Mouse (Mus musculus): ENCODE results near the gene Dcbld1.
"Not testable (repeated sequence)": the region's sequence is repeated elsewhere in the genome, so short reads cannot be mapped to it uniquely, and the experiment has no call there.

Dcbld1 gene

GRCm38 (mm10) chr10:52260209-52260608 is 26.8 kb downstream of the Dcbld1 start:
- DNase-seq (ENCODE audit: low read depth, low spot score) = no peak

DNA sequence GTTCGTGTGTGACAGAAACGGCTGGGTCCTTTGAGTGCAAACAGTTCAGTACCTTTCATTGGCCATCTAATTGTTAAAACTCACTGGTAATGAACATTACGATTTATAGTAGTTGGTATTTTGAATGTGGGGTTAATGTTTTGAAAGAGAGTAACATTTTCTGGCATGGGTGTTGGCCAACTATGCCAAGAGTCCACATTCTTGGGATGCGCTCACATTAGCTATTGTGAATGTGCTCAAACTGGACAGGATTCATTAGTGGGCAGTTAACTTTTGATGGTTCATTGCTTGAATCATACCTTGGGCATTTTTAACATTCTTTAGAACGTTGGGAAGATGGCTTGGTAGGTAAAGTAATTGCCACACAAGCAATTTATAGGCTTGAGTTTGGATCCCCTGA is 30.7 kb downstream of the Dcbld1 start:
- DNase-seq (ENCODE audit: low read depth, low spot score) = no peak

DNA sequence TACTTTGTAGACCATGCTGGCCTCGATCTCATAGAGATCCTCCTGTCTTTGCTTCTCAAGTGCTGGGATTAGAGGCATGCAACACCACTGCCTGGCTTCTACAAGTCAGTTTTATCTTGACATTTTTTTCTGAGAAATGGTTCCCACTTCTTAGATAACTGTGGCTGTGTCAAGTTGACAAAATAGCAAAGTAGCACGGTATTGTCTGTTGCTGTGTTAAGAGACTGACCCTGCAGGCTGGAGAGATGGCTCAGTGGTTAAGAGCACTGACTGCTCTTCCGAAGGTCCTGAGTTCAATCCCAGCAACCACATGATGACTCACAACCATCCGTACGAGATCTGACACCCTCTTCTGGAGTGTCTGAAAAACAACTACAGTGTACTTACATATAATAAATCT is 35.5 kb downstream of the Dcbld1 start:
- no peak for DNase-seq (ENCODE audit: low read depth, low spot score)

DNA sequence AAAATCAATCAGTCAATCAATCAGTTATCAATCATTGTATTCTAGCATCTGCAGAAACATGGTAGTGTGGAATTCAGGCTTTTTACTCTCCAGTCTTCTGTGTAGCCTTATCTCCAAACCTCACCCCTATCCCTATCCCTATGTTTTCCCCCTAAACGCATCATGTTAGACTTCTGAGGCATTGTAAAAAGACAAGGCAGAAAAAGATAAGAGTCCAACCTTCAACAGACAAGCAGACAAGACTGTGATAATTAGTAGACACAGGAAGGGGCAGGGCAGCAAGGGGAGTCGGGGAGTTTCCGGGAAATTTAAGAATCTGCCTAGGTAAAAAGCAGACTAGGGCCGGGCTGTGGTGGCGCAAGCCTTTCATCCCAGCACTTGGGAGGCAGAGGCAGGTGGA is 38.0 kb downstream of the Dcbld1 start:
- no peak for DNase-seq (ENCODE audit: low read depth, low spot score)

GRCm38 (mm10) chr10:52273012-52273411 is 39.6 kb downstream of the Dcbld1 start:
- no peak for DNase-seq (ENCODE audit: low read depth, low spot score)

- no peak for DNase-seq (ENCODE audit: low read depth, low spot score)
These were observed 40.8 kb downstream of the Dcbld1 start for GRCm38 (mm10) chr10:52274001-52274909.

GRCm38 (mm10) chr10:52274910-52275604 is 41.6 kb downstream of the Dcbld1 start:
- DNase-seq (ENCODE audit: low read depth, low spot score) = no peak

- no peak for DNase-seq (ENCODE audit: low read depth, low spot score)
These were observed 43.2 kb downstream of the Dcbld1 start for GRCm38 (mm10) chr10:52276579-52276978.

- not testable (repeated sequence) for DNase-seq (ENCODE audit: low read depth, low spot score)
These were observed 44.1 kb downstream of the Dcbld1 start for GRCm38 (mm10) chr10:52277564-52277963.

DNA sequence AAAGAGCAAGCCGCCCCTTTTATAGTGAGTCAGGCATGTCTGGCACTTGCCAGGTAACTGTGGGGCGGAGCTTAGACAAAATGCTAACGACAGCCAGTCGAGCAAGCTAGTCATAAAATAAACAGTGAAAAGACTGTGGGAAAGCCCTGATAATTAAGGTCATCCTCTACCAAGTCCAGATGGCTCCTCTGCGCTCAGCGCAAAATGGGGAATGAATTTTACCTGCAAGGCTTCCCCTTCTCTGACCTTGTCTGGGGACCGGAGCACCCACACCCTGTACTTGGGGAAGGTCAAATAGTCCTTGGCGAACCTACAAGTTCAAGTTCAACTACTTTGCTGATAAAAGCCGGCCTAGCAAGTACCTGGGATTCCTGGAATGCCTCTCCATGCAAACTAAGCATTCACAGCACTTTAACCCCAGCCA is 44.6 kb downstream of the Dcbld1 start:
- no peak for DNase-seq (ENCODE audit: low read depth, low spot score)

DNA sequence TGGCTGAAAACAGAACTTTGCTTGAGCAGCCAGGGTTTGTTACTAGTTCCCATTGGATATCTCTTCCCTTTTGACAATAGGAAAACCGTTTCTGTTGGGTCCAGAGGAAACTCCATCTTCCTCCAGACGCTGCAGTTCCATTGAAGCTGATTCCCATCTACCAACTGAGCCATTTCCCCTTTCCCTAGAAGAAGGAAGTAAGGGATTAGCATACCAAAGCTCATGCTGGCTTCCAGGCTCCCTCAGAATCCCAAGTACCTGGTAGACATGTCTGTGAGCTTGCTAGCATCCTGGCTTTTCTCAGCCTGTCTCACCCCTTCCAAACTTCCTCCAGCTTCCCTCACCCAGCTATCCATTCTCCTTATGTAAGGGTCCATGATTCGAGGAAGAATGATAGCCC is 45.4 kb downstream of the Dcbld1 start:
- no peak for DNase-seq (ENCODE audit: low read depth, low spot score)

GRCm38 (mm10) chr10:52279876-52280275 is 46.5 kb downstream of the Dcbld1 start:
- DNase-seq (ENCODE audit: low read depth, low spot score) = no peak

GRCm38 (mm10) chr10:52280623-52281022 is 47.2 kb downstream of the Dcbld1 start:
- no peak for DNase-seq (ENCODE audit: low read depth, low spot score)

- DNase-seq (ENCODE audit: low read depth, low spot score) = no peak
These were observed 47.9 kb downstream of the Dcbld1 start for GRCm38 (mm10) chr10:52281337-52281736.

DNA sequence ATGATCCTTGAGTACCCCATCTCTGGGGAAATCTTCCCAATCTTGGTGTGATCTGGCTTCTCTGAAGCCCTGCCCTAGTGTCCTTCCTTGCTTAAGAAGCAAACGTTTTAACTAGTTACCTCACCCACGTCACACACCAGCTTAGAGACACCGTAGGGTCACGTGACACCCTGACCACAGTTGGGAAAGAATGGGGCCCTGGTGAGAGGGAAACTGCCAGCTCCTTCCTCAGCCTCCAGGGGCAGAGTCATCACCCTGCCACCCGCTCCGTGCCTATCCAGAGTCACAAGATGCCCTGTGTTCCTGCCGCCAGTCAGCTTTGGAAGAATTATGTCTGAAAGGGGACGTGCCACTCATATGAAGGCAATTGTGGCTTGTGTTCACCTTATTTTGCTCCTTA is 51.2 kb downstream of the Dcbld1 start:
- no peak for DNase-seq (ENCODE audit: low read depth, low spot score)

DNA sequence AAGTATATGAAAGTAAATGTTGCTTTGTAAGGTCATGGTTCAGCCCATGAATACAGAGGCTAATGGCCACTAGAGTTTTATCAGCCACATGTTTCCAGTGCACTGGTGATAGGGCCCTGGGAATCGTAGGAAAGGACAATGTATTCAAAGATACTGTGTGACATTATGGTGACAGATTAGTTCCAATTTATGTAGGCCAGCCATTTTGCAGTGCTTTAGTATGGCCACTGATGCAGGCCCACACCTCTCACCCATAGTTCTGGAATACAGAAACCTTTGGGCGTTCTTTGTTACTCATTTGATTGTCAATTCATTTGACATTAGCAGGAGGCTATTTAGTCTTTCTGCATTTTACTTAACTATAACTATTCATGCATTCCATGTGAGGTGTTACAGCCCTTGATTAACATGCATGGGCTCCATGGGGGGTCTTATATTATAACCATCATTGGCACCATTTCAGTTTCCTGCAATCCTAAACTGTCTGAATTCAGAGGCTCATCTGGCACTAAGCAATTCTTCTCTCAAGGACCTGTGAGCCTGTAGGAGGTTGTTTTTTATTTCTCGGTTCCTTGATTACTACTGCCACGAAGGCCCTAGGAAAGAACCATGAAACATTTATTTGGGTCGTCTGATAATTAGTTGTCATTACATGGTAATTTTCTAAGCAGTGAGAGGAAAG is 54.6 kb downstream of the Dcbld1 start:
- DNase-seq (ENCODE audit: low read depth, low spot score) = no peak

DNA sequence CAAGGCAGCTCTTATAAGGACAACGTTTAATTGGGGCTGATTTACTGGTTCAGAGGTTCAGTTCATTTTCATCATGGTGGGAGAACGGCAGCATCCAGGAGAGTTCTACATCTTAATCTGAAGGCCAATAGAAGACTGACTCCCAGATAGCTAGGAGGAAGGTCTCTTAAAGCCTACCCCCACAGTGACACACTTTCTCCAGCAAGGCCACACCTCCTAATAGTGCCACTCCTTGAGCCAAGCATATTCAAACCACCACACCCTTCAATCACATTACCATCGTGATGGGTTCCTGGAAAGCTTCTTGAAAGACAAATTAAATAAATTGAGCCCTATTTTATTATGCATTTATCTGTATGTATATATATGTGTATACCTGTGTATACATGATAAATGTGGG is 55.8 kb downstream of the Dcbld1 start:
- DNase-seq (ENCODE audit: low read depth, low spot score) = no peak

- not testable (repeated sequence) for DNase-seq (ENCODE audit: low read depth, low spot score)
These were observed 59.0 kb downstream of the Dcbld1 start for GRCm38 (mm10) chr10:52292391-52292790.

GRCm38 (mm10) chr10:52293921-52294577 is 60.6 kb downstream of the Dcbld1 start:
- peak; percentile 7 for DNase-seq (ENCODE audit: low read depth, low spot score)

GRCm38 (mm10) chr10:52295934-52296333 is 62.5 kb downstream of the Dcbld1 start:
- DNase-seq (ENCODE audit: low read depth, low spot score) = no peak

- DNase-seq (ENCODE audit: low read depth, low spot score) = not testable (repeated sequence)
These were observed 65.1 kb downstream of the Dcbld1 start for GRCm38 (mm10) chr10:52298568-52298967.

DNA sequence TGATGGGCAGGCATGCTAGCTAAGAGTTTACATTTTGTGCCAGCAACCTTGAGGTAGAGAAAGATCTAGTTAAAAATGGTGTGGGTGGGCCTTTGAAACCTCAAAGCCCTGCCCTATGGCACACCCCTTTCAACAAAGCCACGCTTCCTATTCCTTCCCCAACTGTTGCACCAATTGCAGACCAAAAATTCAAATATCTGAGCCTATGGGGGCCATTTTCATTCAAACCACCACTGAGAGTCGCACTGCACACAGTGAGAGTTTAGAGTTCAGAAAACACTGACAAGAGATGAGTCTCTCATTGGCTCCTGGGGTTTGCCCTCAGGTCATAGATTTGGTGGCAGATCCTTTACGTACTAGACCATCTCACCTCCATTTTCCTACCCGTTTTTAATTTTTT is 68.3 kb downstream of the Dcbld1 start:
- no peak for DNase-seq (ENCODE audit: low read depth, low spot score)
